Mouse (Mus musculus) brain, embryonic 14.5 days (tissue): ENCODE measurements around the gene Naaladl2.

Experiments used
- CTCF ChIP-seq: fragments of 200-500 bp; IDR thresholded peaks from 2 replicates; pipeline ENCODE4 v1.5.1; 2012; ENCODE audit warnings: inconsistent platforms, mild to moderate bottlenecking, moderate library complexity, borderline replicate concordance; ENCODE audit not compliant: insufficient read depth, insufficient read length; ENCODE audit errors: extremely low read depth
- POLR2A ChIP-seq: fragments of 200-500 bp; IDR thresholded peaks from 2 replicates; pipeline ENCODE4 v1.6.1; 2012; ENCODE audit warnings: mild to moderate bottlenecking, inconsistent platforms, borderline replicate concordance; ENCODE audit not compliant: poor library complexity, insufficient read depth, insufficient read length, severe bottlenecking; ENCODE audit errors: extremely low read depth

- TF ChIP-seq POLR2A = no peak
- TF ChIP-seq CTCF = no peak
Measured at GRCm38 (mm10) chr3:24938507-24939182, 205.4 kb downstream of the Naaladl2 start.
